Mouse (Mus musculus): ENCODE measurements around the gene Traf2. TPM values are rescaled to one million over a fixed set of nuclear protein-coding genes. Genes with fewer than 3 reads are reported as not detected.

Gene Traf2
- polyA plus RNA-seq, 1 experiment, result 16.2 TPM

GRCm38 (mm10) chr2:25551186-25551585 lies 4.4 kb upstream of the Traf2 start:
- TF ChIP-seq CTCF (IDR thresholded peaks at IDR 0.05; ENCODE audit: insufficient read depth, low read length) (peak; percentile 77), POLR2A (IDR thresholded peaks at IDR 0.05; ENCODE audit: borderline replicate concordance, extremely low read depth, low read depth, low read length) (no peak)
- 22% methylated on average over 5 of the region's 5 CpGs for WGBS
- no peaks in the 10 kb centered on the region for H3K4me1 ChIP-seq (ENCODE audit: control insufficient read depth, insufficient read depth, low read length)
- H3K4me3 ChIP-seq (replicated peaks; ENCODE audit: extremely low read depth, low read depth, low read length), result no peak overlapping the region
- peak; percentile 53 for DNase-seq

GRCm38 (mm10) chr2:25549021-25549991 lies 2.6 kb upstream of the Traf2 start:
- 60% methylated on average over 9 of the region's 9 CpGs for WGBS
- Histone ChIP-seq H3K4me3 (replicated peaks; ENCODE audit: extremely low read depth, low read depth, low read length) (no peak overlapping the region), H3K4me1 (ENCODE audit: control insufficient read depth, insufficient read depth, low read length) (peaks cover 5% of the 10 kb centered on the region)
- TF ChIP-seq POLR2A (IDR thresholded peaks at IDR 0.05; ENCODE audit: borderline replicate concordance, extremely low read depth, low read depth, low read length), result no peak
- TF ChIP-seq CTCF (IDR thresholded peaks at IDR 0.05; ENCODE audit: insufficient read depth, low read length), result no peak
- DNase-seq, result no peak

GRCm38 (mm10) chr2:25545996-25546810 lies 537 bp downstream of the Traf2 start:
- Histone ChIP-seq H3K4me1 (ENCODE audit: control insufficient read depth, insufficient read depth, low read length) (peaks cover 8% of the 10 kb centered on the region), H3K4me3 (replicated peaks; ENCODE audit: extremely low read depth, low read depth, low read length) (peak overlapping the region; percentile 88)
- DNase-seq, result no peak
- no peak for TF ChIP-seq CTCF (IDR thresholded peaks at IDR 0.05; ENCODE audit: insufficient read depth, low read length)
- TF ChIP-seq POLR2A (IDR thresholded peaks at IDR 0.05; ENCODE audit: borderline replicate concordance, extremely low read depth, low read depth, low read length), result no peak
- WGBS, result 4% methylated on average over 43 of the region's 43 CpGs

- TF ChIP-seq CTCF (IDR thresholded peaks at IDR 0.05; ENCODE audit: insufficient read depth, low read length), result no peak
- H3K4me1 ChIP-seq (ENCODE audit: control insufficient read depth, insufficient read depth, low read length), result peaks cover 8% of the 10 kb centered on the region
- H3K4me3 ChIP-seq (replicated peaks; ENCODE audit: extremely low read depth, low read depth, low read length), result no peak overlapping the region
- 71% methylated on average over 10 of the region's 10 CpGs for WGBS
- no peak for DNase-seq
Observed at GRCm38 (mm10) chr2:25541644-25542367, 4.9 kb downstream of the Traf2 start.

GRCm38 (mm10) chr2:25540541-25540948 lies 6.2 kb downstream of the Traf2 start:
- Histone ChIP-seq H3K4me1 (ENCODE audit: control insufficient read depth, insufficient read depth, low read length) (peaks cover 3% of the 10 kb centered on the region), H3K4me3 (replicated peaks; ENCODE audit: extremely low read depth, low read depth, low read length) (no peak overlapping the region)
- WGBS, result 86% methylated on average over 4 of the region's 4 CpGs
- DNase-seq, result no peak
- TF ChIP-seq CTCF (IDR thresholded peaks at IDR 0.05; ENCODE audit: insufficient read depth, low read length) (no peak), POLR2A (IDR thresholded peaks at IDR 0.05; ENCODE audit: borderline replicate concordance, extremely low read depth, low read depth, low read length) (no peak)

- Histone ChIP-seq H3K4me3 (replicated peaks; ENCODE audit: extremely low read depth, low read depth, low read length) (no peak overlapping the region), H3K4me1 (ENCODE audit: control insufficient read depth, insufficient read depth, low read length) (peaks cover 5% of the 10 kb centered on the region)
- no peak for DNase-seq
- WGBS, result 54% methylated on average over 8 of the region's 8 CpGs
- no peak for TF ChIP-seq CTCF (IDR thresholded peaks at IDR 0.05; ENCODE audit: insufficient read depth, low read length)
- TF ChIP-seq POLR2A (IDR thresholded peaks at IDR 0.05; ENCODE audit: borderline replicate concordance, extremely low read depth, low read depth, low read length), result no peak
Observed at GRCm38 (mm10) chr2:25536531-25536930, 10.2 kb downstream of the Traf2 start.

GRCm38 (mm10) chr2:25534866-25535182 lies 11.9 kb downstream of the Traf2 start:
- Histone ChIP-seq H3K4me1 (ENCODE audit: control insufficient read depth, insufficient read depth, low read length) (peaks cover 5% of the 10 kb centered on the region; the same call in 1 of the 2 replicates), H3K4me3 (replicated peaks; ENCODE audit: extremely low read depth, low read depth, low read length) (no peak overlapping the region)
- TF ChIP-seq POLR2A (IDR thresholded peaks at IDR 0.05; ENCODE audit: borderline replicate concordance, extremely low read depth, low read depth, low read length), result no peak
- TF ChIP-seq CTCF (IDR thresholded peaks at IDR 0.05; ENCODE audit: insufficient read depth, low read length), result no peak
- WGBS, result 80% methylated on average over 2 of the region's 2 CpGs
- no peak for DNase-seq

GRCm38 (mm10) chr2:25534178-25534865 lies 12.4 kb downstream of the Traf2 start:
- DNase-seq, result peak; percentile 76
- TF ChIP-seq CTCF (IDR thresholded peaks at IDR 0.05; ENCODE audit: insufficient read depth, low read length) (no peak), POLR2A (IDR thresholded peaks at IDR 0.05; ENCODE audit: borderline replicate concordance, extremely low read depth, low read depth, low read length) (no peak)
- peaks cover 5% of the 10 kb centered on the region; the same call in 1 of the 2 replicates for H3K4me1 ChIP-seq (ENCODE audit: control insufficient read depth, insufficient read depth, low read length)
- H3K4me3 ChIP-seq (replicated peaks; ENCODE audit: extremely low read depth, low read depth, low read length), result no peak overlapping the region
- 36% methylated on average over 3 of the region's 3 CpGs for WGBS
